Mouse (Mus musculus) cortical plate, adult 2 months (tissue): Measurements from ENCODE around the gene Ppp1r3f.

ENCODE experiments used
- CTCF ChIP-seq: fragments of 200-500 bp; IDR thresholded peaks from 2 replicates; pipeline ENCODE4 v1.5.1; 2011; ENCODE audit warnings: mild to moderate bottlenecking, control low read depth, low read length; ENCODE audit not compliant: insufficient read depth; ENCODE audit errors: extremely low read depth
- POLR2A ChIP-seq: fragments of 200-500 bp; IDR thresholded peaks from 2 replicates; pipeline ENCODE4 v1.6.1; 2011; ENCODE audit warnings: mild to moderate bottlenecking, low read length, control low read depth; ENCODE audit not compliant: insufficient read depth; ENCODE audit errors: extremely low read depth

DNA sequence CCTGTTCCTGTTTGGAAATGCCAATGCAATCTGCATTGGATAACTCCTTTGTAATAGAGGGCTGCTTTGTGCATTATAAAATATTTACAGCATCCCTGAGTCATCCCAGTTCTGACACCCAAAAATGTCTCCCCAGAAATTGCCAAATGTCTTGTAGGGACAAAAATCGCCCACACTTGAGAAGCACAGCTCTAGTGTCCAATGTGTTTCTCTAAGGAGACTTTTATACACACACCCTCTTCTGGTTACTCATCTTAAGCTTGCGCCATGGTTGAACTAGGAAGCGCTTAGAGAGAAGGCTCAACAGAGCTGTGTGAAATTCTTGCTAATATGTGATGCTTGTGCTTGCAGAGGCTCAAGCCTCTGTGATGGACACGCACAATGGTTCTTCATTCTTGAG lies 20.6 kb downstream of the Ppp1r3f start:
- TF ChIP-seq CTCF (no peak), POLR2A (no peak)
